In genomic region chr11:58322824-58323569, GRCm38 (mm10) we compare ENCODE assay signal across 8 mouse cellular contexts. TPM values are rescaled to one million over a fixed set of nuclear protein-coding genes. Genes with fewer than 3 reads are reported as not detected.
A peak's percentile ranks its signal among the peaks of the same experiment; 100 is the strongest.
DNase-seq lines count a peak whose midpoint lies in the region; ATAC-seq and TF ChIP-seq lines count a peak whose summit lies in the region.

No protein-coding gene starts in this region.

- H3K27ac ChIP-seq in lung, embryonic 15.5 days, result peak overlapping the region; percentile 98
- H3K27ac ChIP-seq in olfactory bulb, adult 2 months (ENCODE audit: insufficient read depth, low read depth, low read length), result peak overlapping the region; percentile 89

- peak; percentile 99 for DNase-seq in MN1 (ENCODE audit: low spot score)
- peak; percentile 97 for DNase-seq in cerebellum, adult 8-10 months
- DNase-seq in forelimb bud, embryonic 11.5 days (ENCODE audit: low read depth, low spot score), result peak; percentile 95
- DNase-seq in layer of hippocampus, adult 9-10 months (ENCODE audit: low spot score), result peak; percentile 94
- peak; percentile 96 for DNase-seq in thymus, adult 18-20 months

- H3K4me2 ChIP-seq in lung, embryonic 15.5 days, result peak overlapping the region; percentile 93

- H3K27me3 ChIP-seq in lung, embryonic 15.5 days, result no peaks in the 10 kb centered on the region

- peak; percentile 96 for ATAC-seq in hematopoietic stem cell, adult 5-6 weeks (replicated peaks in 1 of 2; ENCODE audit: insufficient read depth in 1 of 2, low FRiP score in 2 of 2, low TSS enrichment in 1 of 2, low read depth in 1 of 2, poor library complexity in 2 of 2, severe bottlenecking in 2 of 2)
- ATAC-seq in lung, embryonic 15.5 days (ENCODE audit: borderline replicate concordance, extremely low read depth, low FRiP score, low TSS enrichment), result peak; percentile 99

- peaks cover 26% of the 10 kb centered on the region for H3K36me3 ChIP-seq in lung, embryonic 15.5 days

- H3K4me1 ChIP-seq in lung, embryonic 15.5 days, result peaks cover 15% of the 10 kb centered on the region
- H3K4me1 ChIP-seq in olfactory bulb, adult 2 months (ENCODE audit: control insufficient read depth, insufficient read depth, low read length), result peaks cover 4% of the 10 kb centered on the region; the same call in 1 of the 2 replicates

- no peaks in the 10 kb centered on the region for H3K9me3 ChIP-seq in lung, embryonic 15.5 days

- no peak for TF ChIP-seq CTCF in olfactory bulb, adult 2 months (IDR thresholded peaks at IDR 0.05; ENCODE audit: insufficient read depth, low read depth, low read length)

- peak; percentile 85 for TF ChIP-seq POLR2A in olfactory bulb, adult 2 months (IDR thresholded peaks at IDR 0.05; ENCODE audit: insufficient read depth, low read depth, low read length)

- under 1% methylated on average over 61 of the region's 63 CpGs for WGBS in lung, embryonic 15.5 days
- WGBS in olfactory bulb, adult 2 months, result under 1% methylated on average over 63 of the region's 63 CpGs

- H3K4me3 ChIP-seq in lung, embryonic 15.5 days, result peak overlapping the region; percentile 74
- H3K4me3 ChIP-seq in olfactory bulb, adult 2 months (ENCODE audit: insufficient read depth, low read depth, low read length), result peak overlapping the region; percentile 88

- H3K9ac ChIP-seq in lung, embryonic 15.5 days, result peak overlapping the region; percentile 83

RNA-seq across cellular contexts. Expression of gene Zfp672, which starts 7.1 kb away (rescaled TPM):
- 34.0 and 54.5 TPM in 2 replicates for total RNA-seq in hematopoietic stem cell, adult 5-6 weeks (2017)
- 29.8 and 32.3 TPM in 2 replicates for polyA plus RNA-seq in lung, embryonic 15.5 days (2015; fragmentation: Nextera tagmentation; extraction: Ambion mirVana)
- polyA plus RNA-seq in olfactory bulb, adult 2 months (2012; ENCODE audit: insufficient read depth, insufficient read length, low replicate concordance, missing spikeins), result not detected in 2 replicates

RNA-seq across cellular contexts. Expression of gene Sh3bp5l, which starts 7.5 kb away (rescaled TPM):
- 35.5 and 36.7 TPM in 2 replicates for total RNA-seq in hematopoietic stem cell, adult 5-6 weeks (2017)
- 32.3 and 38.3 TPM in 2 replicates for polyA plus RNA-seq in lung, embryonic 15.5 days (2015; fragmentation: Nextera tagmentation; extraction: Ambion mirVana)
- polyA plus RNA-seq in olfactory bulb, adult 2 months (2012; ENCODE audit: insufficient read depth, insufficient read length, low replicate concordance, missing spikeins), result not detected in 2 replicates

RNA-seq across cellular contexts. Expression of gene Zfp692, which starts 16.1 kb away (rescaled TPM):
- total RNA-seq in hematopoietic stem cell, adult 5-6 weeks (2017), result 16.2 and 23.3 TPM in 2 replicates
- 23.4 and 25.6 TPM in 2 replicates for polyA plus RNA-seq in lung, embryonic 15.5 days (2015; fragmentation: Nextera tagmentation; extraction: Ambion mirVana)
- not detected in 2 replicates for polyA plus RNA-seq in olfactory bulb, adult 2 months (2012; ENCODE audit: insufficient read depth, insufficient read length, low replicate concordance, missing spikeins)

RNA-seq across cellular contexts. Expression of gene 4930438A08Rik, which starts 48.4 kb away (rescaled TPM):
- 2.7 and 10.8 TPM in 2 replicates for total RNA-seq in hematopoietic stem cell, adult 5-6 weeks (2017)
- polyA plus RNA-seq in lung, embryonic 15.5 days (2015; fragmentation: Nextera tagmentation; extraction: Ambion mirVana), result 0.06 TPM in 1 of 2 replicates, not detected in the other
- not detected in 2 replicates for polyA plus RNA-seq in olfactory bulb, adult 2 months (2012; ENCODE audit: insufficient read depth, insufficient read length, low replicate concordance, missing spikeins)

RNA-seq across cellular contexts. Expression of gene Lypd8, which starts 55.8 kb away (rescaled TPM):
- not detected in 2 replicates for total RNA-seq in hematopoietic stem cell, adult 5-6 weeks (2017)
- polyA plus RNA-seq in lung, embryonic 15.5 days (2015; fragmentation: Nextera tagmentation; extraction: Ambion mirVana), result 0.40 TPM in 1 of 2 replicates, not detected in the other
- polyA plus RNA-seq in olfactory bulb, adult 2 months (2012; ENCODE audit: insufficient read depth, insufficient read length, low replicate concordance, missing spikeins), result not detected in 2 replicates

Comparison
In these comparisons a context has a peak if more than half of its experiments do, and no peak if none do; other contexts are left out.
1. Peak in every context shown above with its lines: DNase-seq, ATAC-seq, H3K4me3 ChIP-seq and H3K27ac ChIP-seq.
2. RNA of gene Sh3bp5l, which starts 7.5 kb away (polyA plus RNA-seq): 32.3 to 38.3 TPM in lung, embryonic 15.5 days; not detected in olfactory bulb, adult 2 months; every median in the first group is over 10 times any median in the second.